In genomic region chr4:98039095-98039494, GRCm38 (mm10) we compare ENCODE assay signal across 33 mouse cellular contexts.
"Had no signal": no experiment of that assay in that cellular context is flagged by ENCODE, and none has a peak within 500 bp of the region (broad histone marks: within the 10 kb centered on the region; RNA-seq: fewer than 3 reads in every experiment).

No protein-coding gene starts in this region.

- H3K4me1 ChIP-seq: heart, embryonic 10.5 days; hindbrain, embryonic 12.5 days; hindbrain, embryonic 13.5 days; hindbrain, embryonic 15.5 days; intestine, embryonic 15.5 days had no signal

- H3K36me3 ChIP-seq: heart, embryonic 10.5 days; heart, embryonic 15.5 days; hindbrain, embryonic 10.5 days; hindbrain, embryonic 12.5 days; hindbrain, embryonic 13.5 days; hindbrain, embryonic 15.5 days; intestine, embryonic 15.5 days; kidney, embryonic 15.5 days had no signal

- H3K9ac ChIP-seq: heart, embryonic 12.5 days; heart, embryonic 13.5 days; heart, embryonic 15.5 days; hindbrain, embryonic 12.5 days; hindbrain, embryonic 13.5 days; hindbrain, embryonic 14.5 days; hindbrain, embryonic 15.5 days; intestine, embryonic 15.5 days; kidney, embryonic 15.5 days had no signal

- H3K27ac ChIP-seq: heart, embryonic 10.5 days; heart, embryonic 13.5 days; heart, embryonic 15.5 days; hindbrain, embryonic 10.5 days; hindbrain, embryonic 12.5 days; hindbrain, embryonic 13.5 days; hindbrain, embryonic 14.5 days; hindbrain, embryonic 15.5 days; hindbrain, postnatal 0 days; intestine, embryonic 15.5 days; kidney, embryonic 15.5 days; kidney, postnatal 0 days; layer of hippocampus, adult 2 months; left cerebral cortex, adult 2 months had no signal

- H3K9me3 ChIP-seq: heart, embryonic 10.5 days; heart, embryonic 12.5 days; heart, embryonic 13.5 days; heart, embryonic 15.5 days; hindbrain, embryonic 10.5 days; hindbrain, embryonic 12.5 days; hindbrain, embryonic 13.5 days; hindbrain, embryonic 15.5 days; intestine, embryonic 15.5 days; kidney, embryonic 15.5 days had no signal

- ATAC-seq: hindbrain, embryonic 16.5 days; hindbrain, postnatal 0 days; intestine, embryonic 15.5 days; intestine, embryonic 16.5 days had no signal

- H3K4me2 ChIP-seq: heart, embryonic 11.5 days; heart, embryonic 12.5 days; heart, embryonic 13.5 days; heart, embryonic 15.5 days; hindbrain, embryonic 12.5 days; hindbrain, embryonic 13.5 days; hindbrain, embryonic 14.5 days; hindbrain, embryonic 15.5 days; intestine, embryonic 15.5 days; kidney, embryonic 15.5 days had no signal

- H3K4me3 ChIP-seq: heart, embryonic 10.5 days; heart, embryonic 12.5 days; heart, embryonic 13.5 days; heart, embryonic 15.5 days; hindbrain, embryonic 10.5 days; hindbrain, embryonic 12.5 days; hindbrain, embryonic 13.5 days; hindbrain, embryonic 15.5 days; intestine, embryonic 15.5 days; kidney, embryonic 15.5 days; layer of hippocampus, adult 2 months; left cerebral cortex, adult 2 months had no signal

- DNase-seq: heart, postnatal 10 days; heart, postnatal 36 days; heart, postnatal 4 days; kidney, adult 11 months; kidney, adult 18-20 months; kidney, adult 2 months; kidney, adult 8-10 months; kidney, adult 9 months; kidney, postnatal 10 days; kidney, postnatal 14 days; kidney, postnatal 25 days; kidney, postnatal 36 days; kidney, postnatal 4 days; layer of hippocampus, adult 9-11 months; layer of hippocampus, postnatal 36 days had no signal

- H3K27me3 ChIP-seq: heart, embryonic 12.5 days; heart, embryonic 13.5 days; heart, embryonic 15.5 days; hindbrain, embryonic 12.5 days; hindbrain, embryonic 13.5 days; hindbrain, embryonic 15.5 days; intestine, embryonic 15.5 days; kidney, embryonic 15.5 days had no signal
